Mouse (Mus musculus): ENCODE data around the gene Gal. TPM values are rescaled to one million over a fixed set of nuclear protein-coding genes. Genes with fewer than 3 reads are reported as not detected.

The Gal gene
- polyA plus RNA-seq, 1 experiment from 2014 or later: 5.3 TPM

DNA sequence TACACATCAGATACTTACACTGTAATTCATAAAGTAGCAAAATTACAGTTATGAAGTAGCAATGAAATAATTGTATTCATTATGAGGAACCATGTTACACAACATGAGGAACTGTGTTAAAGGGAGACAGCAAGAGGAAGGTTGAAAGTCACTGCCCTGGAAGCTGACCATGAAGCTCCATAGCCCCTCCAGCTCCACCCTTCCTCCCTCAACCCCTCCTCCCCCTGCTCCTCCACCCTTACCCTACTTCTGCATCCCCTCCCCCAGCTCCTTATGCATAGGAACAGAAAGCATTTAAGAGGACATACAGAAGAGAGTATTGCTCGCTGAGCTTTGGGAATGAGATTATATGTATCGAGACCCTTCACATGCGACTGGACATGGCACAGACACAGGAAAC lies 35.7 kb downstream of the Gal start:
- no peak for ATAC-seq (ENCODE audit: insufficient read depth, low FRiP score, low TSS enrichment)
- no peaks in the 10 kb centered on the region for H3K4me1 ChIP-seq (ENCODE audit: control insufficient read depth, insufficient read depth, low read length)
- DNase-seq (ENCODE audit: low spot score): no peak
- no peaks in the 10 kb centered on the region for H3K9me3 ChIP-seq (ENCODE audit: control insufficient read depth, low read length)
- no peak overlapping the region for H3K9ac ChIP-seq (ENCODE audit: low read length)
- no peak overlapping the region for H3K4me2 ChIP-seq (ENCODE audit: low read depth)
- no peaks in the 10 kb centered on the region for H3K36me3 ChIP-seq (ENCODE audit: control insufficient read depth, insufficient read depth, low read length)
- H3K4me3 ChIP-seq (ENCODE audit: low read depth, low read length): no peak overlapping the region
- H3K27ac ChIP-seq (ENCODE audit: low read depth, low read length): no peak overlapping the region
- 92% methylated on average over 3 of the region's 3 CpGs for WGBS
- no peaks in the 10 kb centered on the region for H3K27me3 ChIP-seq (ENCODE audit: control insufficient read depth, insufficient read depth, low read length)

DNA sequence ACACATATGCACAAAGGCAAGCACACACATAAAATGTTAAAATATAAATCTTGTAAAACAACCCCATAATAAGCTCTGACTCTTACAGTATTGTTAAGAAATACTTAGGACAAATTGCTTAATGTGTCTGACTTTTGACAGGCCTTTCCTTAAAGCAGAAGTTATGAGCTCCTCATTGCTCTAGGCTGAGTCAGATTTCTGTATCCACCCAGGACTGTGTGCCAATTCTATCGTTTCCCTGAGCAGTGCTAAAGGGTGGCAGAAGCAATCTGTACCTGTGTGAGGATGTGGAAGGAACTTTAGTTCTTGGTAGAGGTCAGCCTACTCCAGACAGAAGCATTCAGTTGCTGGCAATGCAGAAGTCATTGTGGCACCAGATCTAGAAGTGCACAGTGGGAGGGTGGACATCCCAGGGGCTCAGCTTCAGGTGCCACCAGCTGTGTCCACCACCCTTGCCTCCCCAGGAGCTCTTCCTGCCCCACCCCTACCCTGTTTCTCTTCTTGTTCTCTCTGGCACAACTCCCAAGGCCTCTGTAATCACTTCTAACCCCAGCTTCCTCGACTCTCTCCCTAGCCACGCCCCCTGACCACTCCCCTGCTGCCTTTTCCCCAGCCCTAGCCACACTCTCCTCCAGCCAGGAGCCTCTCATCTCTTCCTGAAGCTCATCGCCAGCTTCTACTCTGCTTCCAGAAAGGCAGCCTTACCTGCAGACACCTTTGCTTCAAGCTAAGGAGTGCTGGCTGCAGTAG lies 37.2 kb downstream of the Gal start:
- Histone ChIP-seq H3K4me3 (ENCODE audit: low read depth, low read length) (no peak overlapping the region), H3K27me3 (ENCODE audit: control insufficient read depth, insufficient read depth, low read length) (no peaks in the 10 kb centered on the region), H3K4me1 (ENCODE audit: control insufficient read depth, insufficient read depth, low read length) (no peaks in the 10 kb centered on the region), H3K27ac (ENCODE audit: low read depth, low read length) (no peak overlapping the region), H3K9me3 (ENCODE audit: control insufficient read depth, low read length) (no peaks in the 10 kb centered on the region), H3K36me3 (ENCODE audit: control insufficient read depth, insufficient read depth, low read length) (no peaks in the 10 kb centered on the region), H3K9ac (ENCODE audit: low read length) (no peak overlapping the region), H3K4me2 (ENCODE audit: low read depth) (no peak overlapping the region)
- ATAC-seq (ENCODE audit: insufficient read depth, low FRiP score, low TSS enrichment) (no peak), DNase-seq (ENCODE audit: low spot score) (no peak)
- WGBS: 36% methylated on average over 4 of the region's 4 CpGs

DNA sequence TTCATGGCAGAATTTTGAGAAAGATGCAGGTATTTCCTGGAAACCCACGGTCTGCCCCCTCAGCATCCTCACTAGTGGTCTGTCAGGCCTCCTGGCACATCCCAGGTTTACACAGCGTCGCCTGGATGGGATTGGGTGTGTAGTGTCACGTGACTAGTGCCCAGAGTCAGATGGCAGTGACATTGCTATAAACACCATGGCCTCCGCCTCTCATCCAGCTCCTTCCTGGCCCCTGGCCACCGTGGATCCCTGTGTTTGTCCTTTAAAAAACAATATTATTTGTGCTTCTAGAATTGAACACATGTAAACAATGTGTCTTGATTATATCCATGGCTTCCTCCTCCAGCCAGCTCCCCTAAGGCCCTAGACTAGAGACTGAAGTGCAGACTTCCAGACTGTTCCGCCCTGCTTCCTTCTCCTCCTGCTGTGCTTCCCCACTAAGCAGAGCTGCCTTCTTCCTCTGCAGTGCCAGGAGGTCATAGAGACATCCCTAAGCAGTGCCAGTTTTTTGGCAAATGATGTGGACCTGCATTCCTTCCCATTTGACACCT lies 38.3 kb downstream of the Gal start:
- Histone ChIP-seq H3K36me3 (ENCODE audit: control insufficient read depth, insufficient read depth, low read length) (no peaks in the 10 kb centered on the region), H3K4me1 (ENCODE audit: control insufficient read depth, insufficient read depth, low read length) (no peaks in the 10 kb centered on the region), H3K9me3 (ENCODE audit: control insufficient read depth, low read length) (no peaks in the 10 kb centered on the region), H3K9ac (ENCODE audit: low read length) (no peak overlapping the region), H3K4me3 (ENCODE audit: low read depth, low read length) (no peak overlapping the region), H3K27me3 (ENCODE audit: control insufficient read depth, insufficient read depth, low read length) (no peaks in the 10 kb centered on the region), H3K4me2 (ENCODE audit: low read depth) (no peak overlapping the region), H3K27ac (ENCODE audit: low read depth, low read length) (no peak overlapping the region)
- ATAC-seq (ENCODE audit: insufficient read depth, low FRiP score, low TSS enrichment) (no peak), DNase-seq (ENCODE audit: low spot score) (peak; percentile 5)
- 70% methylated on average over 7 of the region's 7 CpGs for WGBS

DNA sequence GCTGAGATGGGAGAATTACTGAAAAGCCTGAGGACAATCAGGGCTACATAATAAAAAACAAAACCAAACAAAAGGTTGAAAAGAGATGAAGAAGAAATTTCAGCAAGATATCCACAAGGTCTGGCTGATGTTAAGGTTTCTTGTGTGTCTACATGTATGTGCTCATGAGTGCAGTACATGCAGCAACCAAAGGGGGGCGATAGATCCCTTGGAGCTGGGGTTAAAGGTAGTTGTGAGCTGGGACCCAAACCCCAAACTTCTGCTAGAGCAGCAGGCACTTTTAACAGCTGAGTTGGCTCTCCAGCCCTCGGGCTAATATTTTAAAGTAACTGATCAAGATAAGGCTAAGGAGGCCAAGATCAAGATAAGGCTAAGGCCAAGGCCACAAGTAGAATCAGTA lies 40.3 kb downstream of the Gal start:
- Histone ChIP-seq H3K9ac (ENCODE audit: low read length) (no peak overlapping the region), H3K36me3 (ENCODE audit: control insufficient read depth, insufficient read depth, low read length) (no peaks in the 10 kb centered on the region), H3K4me2 (ENCODE audit: low read depth) (no peak overlapping the region), H3K27ac (ENCODE audit: low read depth, low read length) (no peak overlapping the region), H3K27me3 (ENCODE audit: control insufficient read depth, insufficient read depth, low read length) (no peaks in the 10 kb centered on the region), H3K9me3 (ENCODE audit: control insufficient read depth, low read length) (no peaks in the 10 kb centered on the region), H3K4me1 (ENCODE audit: control insufficient read depth, insufficient read depth, low read length) (no peaks in the 10 kb centered on the region), H3K4me3 (ENCODE audit: low read depth, low read length) (no peak overlapping the region)
- ATAC-seq (ENCODE audit: insufficient read depth, low FRiP score, low TSS enrichment): no peak
- DNase-seq (ENCODE audit: low spot score): no peak
- 62% methylated on average over 2 of the region's 2 CpGs for WGBS

DNA sequence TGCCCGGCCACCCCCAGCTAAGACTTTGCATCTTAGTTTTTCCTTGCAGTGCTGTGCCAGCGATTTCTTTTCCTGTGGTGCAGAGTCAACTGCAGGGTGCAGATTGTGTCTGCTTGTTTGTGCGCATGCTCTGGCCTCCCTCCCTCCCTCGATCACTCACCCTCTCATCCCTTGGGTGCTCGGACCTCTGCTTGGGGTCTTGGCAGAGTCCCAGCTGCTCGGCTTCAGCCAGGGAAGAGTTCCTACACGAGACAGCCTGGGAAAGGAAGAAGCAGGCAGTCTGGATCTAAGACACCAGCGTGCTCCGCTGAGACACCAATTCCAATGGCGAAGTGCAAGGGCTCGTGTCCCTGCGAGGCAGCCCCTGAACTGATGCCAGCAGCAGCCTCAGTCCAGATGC lies 41.0 kb downstream of the Gal start:
- Histone ChIP-seq H3K9me3 (ENCODE audit: control insufficient read depth, low read length) (no peaks in the 10 kb centered on the region), H3K4me3 (ENCODE audit: low read depth, low read length) (no peak overlapping the region), H3K36me3 (ENCODE audit: control insufficient read depth, insufficient read depth, low read length) (no peaks in the 10 kb centered on the region), H3K27me3 (ENCODE audit: control insufficient read depth, insufficient read depth, low read length) (no peaks in the 10 kb centered on the region), H3K4me2 (ENCODE audit: low read depth) (no peak overlapping the region), H3K4me1 (ENCODE audit: control insufficient read depth, insufficient read depth, low read length) (no peaks in the 10 kb centered on the region), H3K27ac (ENCODE audit: low read depth, low read length) (no peak overlapping the region), H3K9ac (ENCODE audit: low read length) (no peak overlapping the region)
- 70% methylated on average over 12 of the region's 12 CpGs for WGBS
- DNase-seq (ENCODE audit: low spot score): no peak
- ATAC-seq (ENCODE audit: insufficient read depth, low FRiP score, low TSS enrichment): no peak

DNA sequence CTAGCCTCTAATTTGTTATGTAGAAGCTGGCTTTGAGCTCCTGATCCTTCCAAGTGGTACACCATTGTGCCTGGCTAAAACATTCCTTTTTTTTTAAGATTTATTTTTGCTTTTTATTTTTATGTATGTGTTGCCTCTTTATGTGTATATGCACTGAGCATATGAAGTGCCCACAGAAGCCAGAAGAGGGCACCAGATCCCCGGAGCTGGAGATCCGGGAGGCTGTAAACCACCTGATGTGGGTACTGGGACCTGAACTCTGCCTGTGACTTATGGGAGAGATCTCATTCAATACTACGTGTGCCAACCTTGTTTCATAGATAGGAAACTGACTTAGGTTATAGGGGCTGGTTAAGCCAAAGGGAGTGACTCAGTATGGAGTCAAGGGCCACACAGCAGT lies 46.1 kb downstream of the Gal start:
- Histone ChIP-seq H3K4me3 (ENCODE audit: low read depth, low read length) (no peak overlapping the region), H3K9ac (ENCODE audit: low read length) (no peak overlapping the region), H3K4me1 (ENCODE audit: control insufficient read depth, insufficient read depth, low read length) (no peaks in the 10 kb centered on the region), H3K27ac (ENCODE audit: low read depth, low read length) (no peak overlapping the region), H3K4me2 (ENCODE audit: low read depth) (no peak overlapping the region), H3K27me3 (ENCODE audit: control insufficient read depth, insufficient read depth, low read length) (no peaks in the 10 kb centered on the region), H3K9me3 (ENCODE audit: control insufficient read depth, low read length) (no peaks in the 10 kb centered on the region), H3K36me3 (ENCODE audit: control insufficient read depth, insufficient read depth, low read length) (no peaks in the 10 kb centered on the region)
- 90% methylated on average over 3 of the region's 3 CpGs for WGBS
- ATAC-seq (ENCODE audit: insufficient read depth, low FRiP score, low TSS enrichment) (no peak), DNase-seq (ENCODE audit: low spot score) (no peak)

DNA sequence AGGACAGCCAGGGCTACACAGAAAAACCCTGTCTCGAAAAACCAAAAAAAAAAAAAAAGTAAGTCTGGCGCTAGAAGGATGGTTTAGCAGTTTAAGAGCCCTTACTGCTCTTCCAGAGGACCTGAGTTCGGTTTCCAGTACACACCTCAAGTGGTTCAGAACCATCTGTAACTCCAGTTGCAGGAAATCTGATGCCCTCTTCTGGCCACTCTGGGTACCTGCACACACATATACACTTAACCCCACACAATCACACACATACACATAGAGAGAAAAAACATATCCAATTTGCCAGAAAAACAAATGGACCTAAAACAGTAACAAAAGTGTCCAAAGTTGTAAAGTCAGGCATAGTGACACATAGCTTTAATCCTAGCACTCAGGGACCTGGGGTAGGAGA lies 49.3 kb downstream of the Gal start:
- Histone ChIP-seq H3K27me3 (ENCODE audit: control insufficient read depth, insufficient read depth, low read length) (no peaks in the 10 kb centered on the region), H3K9ac (ENCODE audit: low read length) (no peak overlapping the region), H3K4me2 (ENCODE audit: low read depth) (no peak overlapping the region), H3K36me3 (ENCODE audit: control insufficient read depth, insufficient read depth, low read length) (no peaks in the 10 kb centered on the region), H3K27ac (ENCODE audit: low read depth, low read length) (no peak overlapping the region), H3K4me1 (ENCODE audit: control insufficient read depth, insufficient read depth, low read length) (no peaks in the 10 kb centered on the region), H3K9me3 (ENCODE audit: control insufficient read depth, low read length) (no peaks in the 10 kb centered on the region), H3K4me3 (ENCODE audit: low read depth, low read length) (no peak overlapping the region)
- DNase-seq (ENCODE audit: low spot score): no peak
- 96% methylated on average over 3 of the region's 3 CpGs for WGBS
- no peak for ATAC-seq (ENCODE audit: insufficient read depth, low FRiP score, low TSS enrichment)

DNA sequence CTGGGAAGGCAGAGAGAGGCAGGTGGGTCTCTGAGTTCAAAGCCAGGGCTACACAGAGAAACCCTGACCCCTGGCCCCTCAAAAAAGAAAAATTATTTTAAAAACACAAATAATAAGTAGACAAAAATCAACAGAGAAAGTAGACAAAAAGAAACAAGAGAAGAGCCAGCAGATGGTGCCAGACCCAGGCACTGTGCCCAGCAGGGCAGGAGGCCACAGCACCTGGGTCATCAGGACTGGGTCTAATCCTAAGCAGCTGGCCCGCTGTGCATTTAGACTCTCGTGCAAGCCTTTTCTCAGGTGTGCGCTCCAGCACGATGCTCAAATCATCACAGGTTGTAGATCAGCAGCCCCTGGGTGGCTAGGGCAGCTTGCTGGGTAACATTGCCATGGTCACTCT lies 50.8 kb downstream of the Gal start:
- H3K4me3 ChIP-seq (ENCODE audit: low read depth, low read length): no peak overlapping the region
- H3K4me1 ChIP-seq (ENCODE audit: control insufficient read depth, insufficient read depth, low read length): no peaks in the 10 kb centered on the region
- ATAC-seq (ENCODE audit: insufficient read depth, low FRiP score, low TSS enrichment) (no peak), DNase-seq (ENCODE audit: low spot score) (no peak)
- H3K9ac ChIP-seq (ENCODE audit: low read length): no peak overlapping the region
- no peaks in the 10 kb centered on the region for H3K36me3 ChIP-seq (ENCODE audit: control insufficient read depth, insufficient read depth, low read length)
- H3K9me3 ChIP-seq (ENCODE audit: control insufficient read depth, low read length): no peaks in the 10 kb centered on the region
- 92% methylated on average over 4 of the region's 4 CpGs for WGBS
- H3K27me3 ChIP-seq (ENCODE audit: control insufficient read depth, insufficient read depth, low read length): no peaks in the 10 kb centered on the region
- H3K27ac ChIP-seq (ENCODE audit: low read depth, low read length): no peak overlapping the region
- no peak overlapping the region for H3K4me2 ChIP-seq (ENCODE audit: low read depth)
